Mouse (Mus musculus): ENCODE data around the gene Tpd52l2. TPM values are rescaled to one million over a fixed set of nuclear protein-coding genes. Genes with fewer than 3 reads are reported as not detected.

The Tpd52l2 gene
- polyA plus RNA-seq, 1 experiment from 2014 or later = 173 TPM

DNA sequence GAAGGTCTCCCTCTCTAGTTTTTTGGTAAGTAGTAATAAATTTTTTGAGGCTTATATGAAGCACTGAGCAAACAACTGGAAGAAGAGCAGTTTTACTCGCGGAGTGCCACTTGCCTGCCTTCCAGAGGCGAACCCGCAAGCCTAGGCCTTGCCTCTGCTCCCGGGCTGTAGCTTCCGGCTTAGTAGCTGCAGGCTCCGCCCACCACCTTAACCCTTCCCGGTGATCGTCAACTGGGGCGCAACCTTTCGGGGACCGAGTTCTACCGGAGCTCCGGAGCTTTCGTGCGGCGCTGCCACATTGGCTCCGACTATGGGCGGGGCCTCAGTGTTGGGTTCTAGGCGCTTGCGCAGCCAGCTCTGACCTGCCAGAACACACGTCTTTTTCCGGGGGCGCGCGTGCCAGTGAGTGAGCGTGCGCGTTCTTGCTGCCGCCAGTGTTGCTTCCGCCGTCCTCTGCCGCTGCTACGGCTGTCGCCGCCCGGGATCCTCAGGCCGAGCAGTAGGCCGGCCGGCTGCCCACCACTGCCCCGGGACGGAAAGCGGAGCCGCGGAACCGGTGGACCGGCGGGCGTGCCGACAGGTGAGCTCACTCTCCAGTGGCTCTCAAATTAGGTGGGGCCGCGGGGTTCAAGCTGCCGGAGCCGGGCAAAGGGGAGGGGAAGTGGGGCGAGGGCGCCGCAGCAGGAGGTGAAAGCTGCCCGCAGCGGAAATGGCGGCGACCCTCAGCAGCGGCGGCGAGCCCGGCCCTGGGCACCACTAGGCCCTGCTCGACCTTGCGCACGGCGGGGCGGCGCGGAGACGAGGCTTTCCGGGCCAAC lies 23.4 kb downstream of the Tpd52l2 start, which contains the start of gene Dnajc5:
Dnajc5 (plus strand) TSS at position 368 of the 818 bp plus-strand sequence.
- H3K9ac ChIP-seq = peak within 1 kb of the TSS; percentile 92
- H3K27me3 ChIP-seq = no peaks in the 10 kb centered on the region
- peak within 1 kb of the TSS; percentile 98 for H3K27ac ChIP-seq (replicated peaks)
- H3K4me1 ChIP-seq = peaks cover 29% of the 10 kb centered on the region
- peak within 1 kb of the TSS; percentile 94 for H3K4me3 ChIP-seq (replicated peaks)
- no peaks in the 10 kb centered on the region for H3K9me3 ChIP-seq (replicated peaks)
- peaks cover 29% of the 10 kb centered on the region for H3K36me3 ChIP-seq
- peak; percentile 98 for ATAC-seq (ENCODE audit: insufficient number of reproducible peaks, low FRiP score, low TSS enrichment, low read depth)
- WGBS = under 1% methylated on average over 74 of the region's 74 CpGs
- peak within 1 kb of the TSS; percentile 60 for H3K4me2 ChIP-seq (replicated peaks)

DNA sequence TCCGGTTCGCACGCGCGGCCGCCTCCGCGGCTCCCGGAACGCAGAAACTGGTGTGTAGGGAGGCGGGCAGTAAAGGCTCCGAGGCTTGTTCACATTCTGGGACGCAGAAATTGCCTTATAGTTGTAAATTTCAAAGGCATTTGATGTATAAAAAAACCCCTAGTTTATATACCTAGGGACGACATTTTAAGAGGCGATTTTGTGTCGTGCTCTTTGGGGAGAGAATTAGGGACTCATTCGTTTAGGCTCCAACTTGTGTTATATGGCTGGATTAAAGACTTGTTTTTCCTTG lies 23.9 kb downstream of the Tpd52l2 start:
- peak overlapping the region; percentile 92 for H3K9ac ChIP-seq
- H3K4me2 ChIP-seq (replicated peaks) = peak overlapping the region; percentile 60
- no peaks in the 10 kb centered on the region for H3K9me3 ChIP-seq (replicated peaks)
- no peak for ATAC-seq (ENCODE audit: insufficient number of reproducible peaks, low FRiP score, low TSS enrichment, low read depth)
- under 1% methylated on average over 17 of the region's 17 CpGs for WGBS
- peaks cover 27% of the 10 kb centered on the region for H3K36me3 ChIP-seq
- peak overlapping the region; percentile 94 for H3K4me3 ChIP-seq (replicated peaks)
- peaks cover 32% of the 10 kb centered on the region for H3K4me1 ChIP-seq
- H3K27me3 ChIP-seq = no peaks in the 10 kb centered on the region
- peak overlapping the region; percentile 98 for H3K27ac ChIP-seq (replicated peaks)

DNA sequence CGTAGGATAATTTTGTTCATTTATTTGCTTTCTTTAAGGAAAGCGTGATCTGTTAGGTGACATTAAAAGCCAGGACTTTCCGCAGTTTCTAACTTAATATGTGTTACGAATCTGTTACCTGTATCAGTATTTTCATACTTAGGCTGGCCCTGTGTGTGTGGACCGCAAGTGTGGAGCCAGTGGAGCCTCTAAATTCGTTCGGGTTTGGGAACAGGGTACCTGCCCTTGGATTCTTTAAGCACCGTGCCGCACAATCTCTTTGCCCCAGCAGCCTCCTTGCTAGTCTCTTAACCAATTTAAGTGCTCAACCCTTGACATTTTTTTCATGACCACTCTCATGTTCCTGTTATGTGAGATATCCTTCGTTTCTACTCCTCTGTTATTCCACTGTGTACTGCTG lies 24.5 kb downstream of the Tpd52l2 start:
- Histone ChIP-seq H3K27me3 (no peaks in the 10 kb centered on the region), H3K4me3 (replicated peaks) (peak overlapping the region; percentile 94), H3K36me3 (peaks cover 21% of the 10 kb centered on the region), H3K9me3 (replicated peaks) (no peaks in the 10 kb centered on the region), H3K4me1 (peaks cover 32% of the 10 kb centered on the region), H3K9ac (no peak overlapping the region), H3K27ac (replicated peaks) (no peak overlapping the region), H3K4me2 (replicated peaks) (peak overlapping the region; percentile 60)
- no peak for ATAC-seq (ENCODE audit: insufficient number of reproducible peaks, low FRiP score, low TSS enrichment, low read depth)
- WGBS = 47% methylated on average over 10 of the region's 10 CpGs

DNA sequence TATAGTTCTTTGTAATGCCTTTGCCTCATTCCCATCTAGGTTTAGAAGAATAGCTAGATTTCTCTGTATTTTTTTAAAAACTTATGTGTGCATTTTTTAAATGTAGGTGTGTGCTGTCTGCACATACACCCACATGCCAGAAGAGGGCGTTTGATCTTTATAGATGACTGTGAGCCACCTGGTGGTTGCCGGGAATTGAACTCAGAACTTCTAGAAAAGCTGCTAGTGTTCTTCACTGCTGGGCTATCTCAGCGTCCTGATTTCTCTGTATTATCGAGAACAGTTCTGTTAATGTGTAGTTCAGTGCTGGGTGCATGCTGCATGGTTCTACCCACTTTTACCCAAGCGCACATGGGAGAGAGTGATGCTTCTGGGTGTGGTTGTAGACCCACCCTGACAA lies 25.9 kb downstream of the Tpd52l2 start:
- 69% methylated on average over 5 of the region's 5 CpGs for WGBS
- no peak for ATAC-seq (ENCODE audit: insufficient number of reproducible peaks, low FRiP score, low TSS enrichment, low read depth)
- Histone ChIP-seq H3K27ac (replicated peaks) (no peak overlapping the region), H3K27me3 (no peaks in the 10 kb centered on the region), H3K9me3 (replicated peaks) (no peaks in the 10 kb centered on the region), H3K4me1 (peaks cover 32% of the 10 kb centered on the region), H3K9ac (no peak overlapping the region), H3K4me3 (replicated peaks) (no peak overlapping the region), H3K4me2 (replicated peaks) (no peak overlapping the region), H3K36me3 (peaks cover 12% of the 10 kb centered on the region)

DNA sequence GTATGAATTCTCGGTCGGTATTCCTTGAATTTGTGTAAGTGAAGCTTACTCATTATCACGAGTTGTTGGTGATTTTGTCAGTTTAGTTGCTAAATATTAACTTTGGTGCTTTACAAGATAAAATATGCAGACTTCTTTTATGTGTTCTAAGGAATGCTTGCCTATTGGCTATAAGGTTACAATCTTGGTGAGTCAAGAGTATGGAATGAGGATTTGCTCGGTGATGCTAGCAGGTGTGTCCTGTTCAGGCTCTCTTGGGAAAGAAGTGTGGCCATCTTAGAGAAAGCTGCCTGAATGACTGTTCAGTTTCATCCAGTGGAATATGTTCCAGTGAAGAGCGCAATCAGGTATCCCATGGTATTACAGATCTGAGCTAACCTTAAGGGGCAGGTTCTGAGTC lies 28.6 kb downstream of the Tpd52l2 start:
- Histone ChIP-seq H3K4me2 (replicated peaks) (no peak overlapping the region), H3K27me3 (no peaks in the 10 kb centered on the region), H3K4me3 (replicated peaks) (no peak overlapping the region), H3K27ac (replicated peaks) (no peak overlapping the region), H3K9ac (no peak overlapping the region), H3K9me3 (replicated peaks) (peaks cover 5% of the 10 kb centered on the region; the same call in 1 of the 2 replicates), H3K4me1 (peaks cover 21% of the 10 kb centered on the region), H3K36me3 (peaks cover 21% of the 10 kb centered on the region)
- no peak for ATAC-seq (ENCODE audit: insufficient number of reproducible peaks, low FRiP score, low TSS enrichment, low read depth)
- 73% methylated on average over 5 of the region's 5 CpGs for WGBS

DNA sequence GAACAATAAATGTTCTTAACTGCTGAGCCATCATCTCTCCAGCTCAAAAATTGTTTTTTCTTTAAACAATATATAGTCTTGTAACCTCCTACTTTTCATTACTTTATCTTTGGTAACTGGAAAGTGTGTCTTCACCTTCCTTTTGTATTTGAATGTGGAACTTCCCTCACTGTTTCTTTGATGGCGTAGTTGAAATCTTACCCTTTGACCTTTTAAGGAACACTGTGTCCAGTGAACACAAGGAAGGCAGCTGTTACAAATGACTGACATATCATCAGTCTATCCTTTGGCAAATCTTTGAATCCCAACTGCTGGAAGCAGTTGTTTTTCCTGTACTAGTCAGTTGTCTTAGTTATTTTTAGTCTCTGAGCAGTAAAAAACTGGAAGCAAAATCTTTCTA lies 32.1 kb downstream of the Tpd52l2 start:
- 84% methylated on average over 1 of the region's 1 CpGs for WGBS
- Histone ChIP-seq H3K4me2 (replicated peaks) (no peak overlapping the region), H3K27ac (replicated peaks) (no peak overlapping the region), H3K4me3 (replicated peaks) (no peak overlapping the region), H3K9ac (no peak overlapping the region), H3K4me1 (0 out of 2 replicates have a peak, but pooled peaks cover 8% of the 10 kb centered on the region), H3K36me3 (peaks cover 34% of the 10 kb centered on the region), H3K27me3 (no peaks in the 10 kb centered on the region), H3K9me3 (replicated peaks) (peaks cover 11% of the 10 kb centered on the region; the same call in 1 of the 2 replicates)
- no peak for ATAC-seq (ENCODE audit: insufficient number of reproducible peaks, low FRiP score, low TSS enrichment, low read depth)

DNA sequence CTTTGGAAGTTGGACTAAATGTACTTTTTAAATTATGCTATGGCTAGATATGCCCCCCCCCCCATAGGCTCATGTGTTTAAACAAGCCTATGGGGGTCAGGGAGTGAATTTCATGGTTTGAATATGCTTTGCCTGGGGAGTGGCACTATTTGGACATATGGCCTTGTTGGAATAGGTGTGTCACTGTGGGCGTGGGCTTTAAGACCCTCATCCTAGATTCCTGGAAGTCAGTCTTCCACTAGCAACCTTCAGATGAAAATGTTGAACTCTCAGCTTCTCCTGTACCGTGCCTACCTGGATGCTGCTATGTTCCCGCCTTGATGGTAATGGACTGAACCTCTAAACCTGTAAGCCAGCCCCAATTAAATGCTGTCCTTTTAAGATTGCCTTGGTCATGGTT lies 35.6 kb downstream of the Tpd52l2 start:
- no peak for ATAC-seq (ENCODE audit: insufficient number of reproducible peaks, low FRiP score, low TSS enrichment, low read depth)
- H3K9me3 ChIP-seq (replicated peaks) = peaks cover 11% of the 10 kb centered on the region; the same call in 1 of the 2 replicates
- peaks cover 32% of the 10 kb centered on the region for H3K36me3 ChIP-seq
- 0 out of 2 replicates have a peak, but pooled peaks cover 2% of the 10 kb centered on the region for H3K4me1 ChIP-seq
- WGBS = 94% methylated on average over 3 of the region's 3 CpGs
- no peaks in the 10 kb centered on the region for H3K27me3 ChIP-seq
- no peak overlapping the region for H3K27ac ChIP-seq (replicated peaks)
- no peak overlapping the region for H3K4me3 ChIP-seq (replicated peaks)
- no peak overlapping the region for H3K9ac ChIP-seq
- no peak overlapping the region for H3K4me2 ChIP-seq (replicated peaks)

DNA sequence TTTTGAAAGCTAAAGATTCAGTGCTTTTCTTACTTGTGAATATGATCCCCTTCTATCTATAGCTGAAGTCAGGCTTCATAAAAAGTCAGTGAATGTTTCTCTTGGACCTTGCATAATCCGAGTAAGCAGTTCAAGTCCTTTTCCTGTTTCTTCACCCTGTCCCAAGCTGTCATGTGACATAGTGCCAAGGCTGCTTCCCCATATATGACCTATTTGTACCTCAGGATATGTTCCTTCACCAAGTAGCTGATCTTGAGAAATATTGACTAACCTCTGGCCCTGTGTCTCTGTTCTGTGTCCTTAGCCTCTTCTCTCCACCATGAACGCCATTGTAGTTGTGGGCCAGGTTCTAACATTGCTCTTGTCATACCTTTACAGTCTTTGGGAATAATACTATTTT lies 39.5 kb downstream of the Tpd52l2 start:
- Histone ChIP-seq H3K36me3 (peaks cover 10% of the 10 kb centered on the region), H3K27me3 (no peaks in the 10 kb centered on the region), H3K4me1 (0 out of 2 replicates have a peak, but pooled peaks cover 6% of the 10 kb centered on the region), H3K27ac (replicated peaks) (no peak overlapping the region), H3K9ac (no peak overlapping the region), H3K9me3 (replicated peaks) (0 out of 2 replicates have a peak, but pooled peaks cover 6% of the 10 kb centered on the region), H3K4me3 (replicated peaks) (no peak overlapping the region), H3K4me2 (replicated peaks) (no peak overlapping the region)
- no peak for ATAC-seq (ENCODE audit: insufficient number of reproducible peaks, low FRiP score, low TSS enrichment, low read depth)
- WGBS = 82% methylated on average over 2 of the region's 2 CpGs

DNA sequence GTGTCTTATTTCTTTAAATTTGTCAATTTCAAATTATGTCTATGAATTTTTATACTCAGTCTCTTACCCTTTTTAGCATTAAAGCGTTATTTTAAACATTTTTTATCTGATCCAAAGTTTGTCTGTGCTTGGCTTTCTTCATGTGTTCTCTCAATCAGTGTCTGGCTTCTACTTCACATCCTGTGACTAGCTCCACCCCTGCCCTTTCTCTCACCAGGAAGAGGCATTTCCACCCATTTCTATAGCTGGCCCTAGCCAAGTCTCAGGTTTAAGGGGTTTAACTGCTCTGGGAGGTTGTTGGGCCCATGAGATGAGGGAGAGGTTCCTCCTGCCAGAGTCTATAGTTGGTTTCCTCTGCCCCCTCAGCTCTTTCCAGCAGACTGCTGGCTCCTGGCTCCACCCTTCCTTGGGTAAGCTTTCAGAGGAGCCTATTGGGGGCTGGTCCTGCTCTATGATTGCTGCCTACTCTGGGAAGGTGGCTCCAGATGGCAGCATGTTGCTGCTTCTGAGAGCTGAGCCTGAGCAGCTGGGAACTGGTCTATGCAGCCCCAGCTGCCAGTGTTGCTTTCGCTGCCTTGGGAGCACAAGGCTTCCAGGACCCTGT lies 40.6 kb downstream of the Tpd52l2 start:
- Histone ChIP-seq H3K27ac (replicated peaks) (0 out of 2 replicates have a peak overlapping the region, but pooled peaks have one; percentile 44), H3K9ac (no peak overlapping the region), H3K36me3 (peaks cover under 1% of the 10 kb centered on the region; the same call in 1 of the 2 replicates), H3K4me2 (replicated peaks) (no peak overlapping the region), H3K27me3 (no peaks in the 10 kb centered on the region), H3K4me3 (replicated peaks) (no peak overlapping the region), H3K9me3 (replicated peaks) (no peaks in the 10 kb centered on the region), H3K4me1 (0 out of 2 replicates have a peak, but pooled peaks cover 6% of the 10 kb centered on the region)
- 80% methylated on average over 2 of the region's 2 CpGs for WGBS
- ATAC-seq (ENCODE audit: insufficient number of reproducible peaks, low FRiP score, low TSS enrichment, low read depth) = peak; percentile 84

DNA sequence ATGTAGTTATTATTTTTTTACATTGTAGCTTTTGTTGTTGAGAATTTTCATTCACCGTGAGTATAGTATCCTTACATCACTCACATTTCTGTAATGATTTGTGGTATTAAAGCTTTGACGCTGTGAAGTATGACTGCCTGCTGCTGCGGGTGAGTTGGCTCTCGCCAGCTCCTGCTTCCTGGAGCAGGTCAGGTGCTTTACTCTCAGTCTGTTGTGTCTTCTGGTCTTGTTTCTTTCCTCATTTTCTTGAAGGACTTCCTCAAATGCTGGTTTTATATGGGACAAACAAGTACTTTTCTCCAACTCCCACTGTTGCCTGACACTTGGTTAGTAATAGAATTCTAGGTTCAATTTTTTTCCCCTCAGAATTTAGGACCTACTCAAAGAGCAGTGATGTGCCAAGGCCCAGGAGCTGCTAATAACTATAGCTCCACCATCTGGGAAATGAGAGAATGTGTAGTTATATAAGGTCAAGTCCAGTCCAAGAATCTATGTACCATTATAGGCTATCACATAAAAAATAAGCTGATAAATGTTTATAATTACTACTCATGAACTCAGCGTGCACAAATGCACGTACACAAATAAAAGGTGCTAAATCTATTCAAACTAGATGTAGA lies 44.9 kb downstream of the Tpd52l2 start:
- H3K36me3 ChIP-seq = peaks cover 10% of the 10 kb centered on the region
- H3K27me3 ChIP-seq = no peaks in the 10 kb centered on the region
- H3K9me3 ChIP-seq (replicated peaks) = no peaks in the 10 kb centered on the region
- 84% methylated on average over 6 of the region's 6 CpGs for WGBS
- H3K27ac ChIP-seq (replicated peaks) = no peak overlapping the region
- ATAC-seq (ENCODE audit: insufficient number of reproducible peaks, low FRiP score, low TSS enrichment, low read depth) = no peak
- no peak overlapping the region for H3K4me3 ChIP-seq (replicated peaks)
- H3K4me2 ChIP-seq (replicated peaks) = no peak overlapping the region
- no peak overlapping the region for H3K9ac ChIP-seq
- H3K4me1 ChIP-seq = 0 out of 2 replicates have a peak, but pooled peaks cover 6% of the 10 kb centered on the region

DNA sequence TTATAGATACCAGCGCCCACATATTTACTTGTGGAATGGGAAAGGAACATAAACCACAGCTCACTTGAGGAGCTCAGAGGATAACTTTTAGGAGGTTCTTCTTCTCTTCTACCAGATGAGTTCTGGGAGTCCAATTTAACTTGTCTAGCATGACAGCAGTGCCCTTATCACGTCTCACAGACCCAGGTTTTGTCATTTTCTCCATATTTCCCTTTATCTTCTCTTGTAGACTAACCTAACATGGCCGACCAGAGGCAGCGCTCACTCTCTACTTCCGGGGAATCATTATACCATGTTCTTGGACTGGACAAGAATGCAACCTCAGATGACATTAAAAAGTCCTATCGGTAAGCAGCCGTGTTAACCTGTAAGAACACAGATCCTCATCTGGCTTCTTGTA lies 49.2 kb downstream of the Tpd52l2 start:
- no peak overlapping the region for H3K4me3 ChIP-seq (replicated peaks)
- no peak overlapping the region for H3K4me2 ChIP-seq (replicated peaks)
- H3K27ac ChIP-seq (replicated peaks) = no peak overlapping the region
- WGBS = 95% methylated on average over 7 of the region's 7 CpGs
- no peaks in the 10 kb centered on the region for H3K9me3 ChIP-seq (replicated peaks)
- H3K27me3 ChIP-seq = no peaks in the 10 kb centered on the region
- no peak for ATAC-seq (ENCODE audit: insufficient number of reproducible peaks, low FRiP score, low TSS enrichment, low read depth)
- H3K9ac ChIP-seq = no peak overlapping the region
- peaks cover 50% of the 10 kb centered on the region for H3K36me3 ChIP-seq
- H3K4me1 ChIP-seq = no peaks in the 10 kb centered on the region
